Mouse (Mus musculus) left cerebral cortex, adult 18-20 months (tissue): ENCODE data around the gene Prss12. TPM values are rescaled to one million over a fixed set of nuclear protein-coding genes. Genes with fewer than 3 reads are reported as not detected.
"Not testable (repeated sequence)": the region's sequence is repeated elsewhere in the genome, so short reads cannot be mapped to it uniquely, and the experiment has no call there.

ENCODE experiments used
- DNase-seq, 2 experiments: peaks; one replicate each; pipeline ENCODE4 v3.0.0; 2021 to 2022; ENCODE audit warnings: low spot score in 2 of 2, mixed read lengths in 1 of 2
- total RNA-seq, 2 experiments: library from RNA; stranded (reverse); gene quantifications; 2 replicates each; pipeline ENCODE4 v1.2.3; 2021

The Prss12 gene
- total RNA-seq, 2 experiments from 2014 or later, result 15.6 to 22.2 TPM

GRCm38 (mm10) chr3:123462264-123462663 lies 15.6 kb downstream of the Prss12 start:
- no peak for DNase-seq

GRCm38 (mm10) chr3:123476833-123477232 lies 30.1 kb downstream of the Prss12 start:
- DNase-seq, result no peak

GRCm38 (mm10) chr3:123481266-123481665 lies 34.6 kb downstream of the Prss12 start:
- DNase-seq, result no peak

GRCm38 (mm10) chr3:123491814-123492213 lies 45.1 kb downstream of the Prss12 start:
- no peak for DNase-seq

GRCm38 (mm10) chr3:123493163-123493562 lies 46.5 kb downstream of the Prss12 start:
- DNase-seq, result no peak

GRCm38 (mm10) chr3:123495088-123495487 lies 48.4 kb downstream of the Prss12 start:
- no peak for DNase-seq

GRCm38 (mm10) chr3:123498787-123499186 lies 52.1 kb downstream of the Prss12 start:
- DNase-seq, result no peak

- DNase-seq, result not testable (repeated sequence)
These were observed 55.1 kb downstream of the Prss12 start for GRCm38 (mm10) chr3:123501798-123502197.

GRCm38 (mm10) chr3:123503943-123504342 lies 57.2 kb downstream of the Prss12 start:
- peak; percentile 32 to 46 for DNase-seq

GRCm38 (mm10) chr3:123504783-123505182 lies 58.1 kb downstream of the Prss12 start:
- no peak for DNase-seq

- no peak for DNase-seq
These were observed 59.3 kb downstream of the Prss12 start for GRCm38 (mm10) chr3:123505778-123506667.

- DNase-seq, result no peak
These were observed 60.3 kb downstream of the Prss12 start for GRCm38 (mm10) chr3:123506699-123507662.

GRCm38 (mm10) chr3:123507663-123508055 lies 60.9 kb downstream of the Prss12 start:
- DNase-seq, result no peak

GRCm38 (mm10) chr3:123508056-123508674 lies 61.5 kb downstream of the Prss12 start:
- peak; percentile 98 to 99 for DNase-seq

GRCm38 (mm10) chr3:123508675-123509376 lies 62.1 kb downstream of the Prss12 start:
- no peak for DNase-seq

GRCm38 (mm10) chr3:123511818-123512217 lies 65.1 kb downstream of the Prss12 start:
- DNase-seq, result no peak

GRCm38 (mm10) chr3:123514886-123515285 lies 68.2 kb downstream of the Prss12 start:
- DNase-seq, result no peak

- peak; percentile 38 to 74 for DNase-seq
These were observed 69.1 kb downstream of the Prss12 start for GRCm38 (mm10) chr3:123515600-123516359.

- peak; percentile 35 to 54 for DNase-seq
These were observed 70.1 kb downstream of the Prss12 start for GRCm38 (mm10) chr3:123516784-123517183.
